Mouse (Mus musculus) intestine, postnatal 0 days (tissue): ENCODE measurements around the gene Rdh16f1. TPM values are rescaled to one million over a fixed set of nuclear protein-coding genes. Genes with fewer than 3 reads are reported as not detected.
"Not testable (repeated sequence)": the region's sequence is repeated elsewhere in the genome, so short reads cannot be mapped to it uniquely, and the experiment has no call there.

ENCODE experiments used
- ATAC-seq: fragments of 200-750 bp; cut with Nextera tagmentation; 2 replicates; pipeline ENCODE4 v1.8.0; 2017; ENCODE audit warnings: mild to moderate bottlenecking, moderate TSS enrichment, moderate library complexity
- H3K27ac ChIP-seq: fragments of 300-500 bp; sonication (generic); 2 replicates; pipeline ENCODE4 v1.5.1; 2014; ENCODE audit warnings: mild to moderate bottlenecking, low read depth, low read length, moderate library complexity
- H3K27me3 ChIP-seq: fragments of 300-500 bp; sonication (generic); replicated peaks from 2 replicates; pipeline ENCODE4 v1.6.1; 2014; ENCODE audit warnings: low read length, mixed read lengths; ENCODE audit not compliant: control insufficient read depth, insufficient read depth
- H3K36me3 ChIP-seq: fragments of 300-500 bp; sonication (generic); 2 replicates; pipeline ENCODE4 v1.6.1; 2014; ENCODE audit warnings: mild to moderate bottlenecking, moderate library complexity; ENCODE audit not compliant: control insufficient read depth, insufficient read depth
- H3K4me1 ChIP-seq: fragments of 300-500 bp; sonication (generic); replicated peaks from 2 replicates; pipeline ENCODE4 v1.6.1; 2014; ENCODE audit warnings: antibody characterized with exemption, low read length, mixed read lengths; ENCODE audit not compliant: control insufficient read depth, insufficient read depth
- H3K4me2 ChIP-seq: fragments of 300-500 bp; sonication (generic); replicated peaks from 2 replicates; pipeline ENCODE4 v1.6.1; 2014; ENCODE audit warnings: low read depth, mild to moderate bottlenecking, moderate library complexity
- H3K4me3 ChIP-seq: fragments of 300-500 bp; sonication (generic); 2 replicates; pipeline ENCODE4 v1.5.1; 2014; ENCODE audit warnings: low read depth, low read length
- H3K9ac ChIP-seq: fragments of 300-500 bp; sonication (generic); 2 replicates; pipeline ENCODE4 v1.6.1; 2014; ENCODE audit warnings: mild to moderate bottlenecking, low read depth, low read length
- H3K9me3 ChIP-seq: fragments of 300-500 bp; sonication (generic); 2 replicates; pipeline ENCODE4 v1.6.1; 2016; ENCODE audit warnings: mixed run types; ENCODE audit not compliant: control insufficient read depth
- CTCF ChIP-seq: sonication (generic); IDR thresholded peaks from 2 replicates; pipeline ENCODE4 v1.5.1; 2016; ENCODE audit warnings: low read depth, mild to moderate bottlenecking, control low read depth, antibody characterized with exemption, moderate library complexity
- WGBS: fragments of 180-500 bp; shearing (Covaris S2); extraction: QIAGEN DNeasy Blood & Tissue Kit; methylation state at CpG from one replicate; pipeline ENCODE4 v1.1.7; 2014; 5-methylcytosine and 5-hydroxymethylcytosine counted together
- polyA plus RNA-seq: library from polyadenylated mRNA; unstranded; fragments of >200 nt; fragmentation: Nextera tagmentation; extraction: Ambion mirVana; gene quantifications from 2 replicates; pipeline ENCODE4 v1.2.1, GENCODE M21; 2015

Rdh16f1 gene
- polyA plus RNA-seq, 1 experiment from 2014 or later: 0.43 TPM

DNA sequence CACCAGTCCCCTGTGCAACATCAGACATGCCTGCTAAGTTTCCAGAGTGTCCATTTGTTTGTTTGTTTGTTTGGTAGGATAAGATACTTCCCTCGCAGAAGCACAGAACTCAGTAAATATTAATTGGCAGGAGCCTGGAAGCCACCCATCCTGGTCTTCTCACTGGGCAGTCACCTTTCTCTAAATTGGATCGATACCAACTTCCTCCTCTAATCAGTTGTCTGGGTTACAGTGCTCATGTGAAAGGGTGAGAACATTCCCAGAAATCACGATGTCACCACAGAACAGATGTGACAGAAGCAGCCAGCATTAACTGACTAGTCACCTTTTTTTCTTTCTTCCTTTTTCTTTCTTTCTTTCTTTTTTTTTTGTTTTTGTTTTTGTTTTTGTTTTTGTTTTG, 4.3 kb upstream of the Rdh16f1 start:
- H3K9ac ChIP-seq: no peak overlapping the region
- H3K4me3 ChIP-seq: no peak overlapping the region
- no peaks in the 10 kb centered on the region for H3K27me3 ChIP-seq
- TF ChIP-seq CTCF: no peak
- no peak for ATAC-seq
- H3K4me2 ChIP-seq: no peak overlapping the region
- no peaks in the 10 kb centered on the region; the same call in 1 of the 2 replicates for H3K4me1 ChIP-seq
- no peaks in the 10 kb centered on the region for H3K9me3 ChIP-seq
- WGBS: 59% methylated on average over 3 of the region's 3 CpGs
- no peaks in the 10 kb centered on the region for H3K36me3 ChIP-seq
- H3K27ac ChIP-seq: no peak overlapping the region

DNA sequence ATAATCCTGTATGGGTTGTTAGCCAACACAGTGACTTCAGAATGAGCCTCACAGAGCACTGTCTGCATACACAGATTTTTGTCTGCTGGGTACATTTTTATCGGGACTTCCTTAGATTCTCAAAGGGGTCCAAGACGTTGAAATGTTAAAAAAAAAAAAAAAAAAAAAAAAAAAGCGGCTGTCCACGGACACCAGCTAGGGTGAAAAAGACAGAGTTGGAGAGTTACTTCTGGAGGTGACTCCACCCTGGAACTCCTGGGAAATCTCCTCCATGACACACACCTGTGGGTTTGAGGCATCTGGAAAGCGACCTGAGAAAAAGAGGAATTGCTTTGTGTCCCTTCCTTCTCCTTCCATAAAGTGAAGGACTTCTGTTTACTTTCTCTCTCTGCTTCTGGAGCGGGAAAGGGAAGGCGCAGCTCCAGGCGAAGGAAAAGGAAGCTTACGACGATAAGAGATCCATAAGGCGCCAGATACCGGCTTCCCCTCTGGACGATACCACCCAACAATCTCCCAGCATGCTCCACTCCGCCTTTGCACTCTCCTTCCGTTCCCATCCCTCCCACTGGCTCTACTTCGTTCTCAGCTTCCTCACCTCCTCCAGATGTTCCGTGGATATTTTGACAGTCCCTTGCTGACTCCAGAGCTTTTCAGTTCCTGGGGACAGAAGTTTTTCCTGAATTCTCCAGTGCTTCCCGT, 3.7 kb upstream of the Rdh16f1 start:
- no peak for ATAC-seq

DNA sequence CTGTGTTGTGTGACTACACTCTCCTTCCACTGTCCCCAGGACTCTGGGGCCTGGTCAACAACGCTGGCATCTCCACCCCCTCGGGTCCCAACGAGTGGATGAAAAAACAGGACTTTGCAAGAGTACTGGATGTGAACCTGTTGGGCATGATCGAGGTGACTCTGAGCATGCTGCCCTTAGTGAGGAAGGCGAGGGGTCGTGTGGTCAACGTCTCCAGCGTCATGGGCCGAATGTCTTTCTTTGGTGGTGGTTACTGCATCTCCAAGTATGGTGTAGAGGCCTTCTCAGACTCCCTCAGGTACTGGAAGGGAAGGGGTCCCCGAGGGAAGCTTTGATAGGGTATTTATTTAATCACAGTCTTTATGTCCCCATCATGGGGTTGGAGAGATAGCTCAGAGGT, 3.3 kb downstream of the Rdh16f1 start:
- not testable (repeated sequence) for H3K9me3 ChIP-seq, H3K4me3 ChIP-seq, ATAC-seq, H3K36me3 ChIP-seq, H3K27ac ChIP-seq, H3K4me1 ChIP-seq, H3K4me2 ChIP-seq, H3K9ac ChIP-seq, H3K27me3 ChIP-seq
- WGBS: 90% methylated on average over 10 of the region's 10 CpGs

More for the DNA sequence above, 3.7 kb upstream of the Rdh16f1 start:
- no peak overlapping the region; the same call in 1 of the 2 replicates for H3K9ac ChIP-seq
- no peaks in the 10 kb centered on the region; the same call in 1 of the 2 replicates for H3K4me1 ChIP-seq
- no peak for TF ChIP-seq CTCF
- H3K4me2 ChIP-seq: peak overlapping the region; percentile 57
- H3K4me3 ChIP-seq: 0 out of 2 replicates have a peak overlapping the region, but pooled peaks have one; percentile 11
- H3K27me3 ChIP-seq: no peaks in the 10 kb centered on the region
- H3K9me3 ChIP-seq: no peaks in the 10 kb centered on the region
- 28% methylated on average over 17 of the region's 18 CpGs for WGBS
- H3K36me3 ChIP-seq: no peaks in the 10 kb centered on the region
- no peak overlapping the region for H3K27ac ChIP-seq

DNA sequence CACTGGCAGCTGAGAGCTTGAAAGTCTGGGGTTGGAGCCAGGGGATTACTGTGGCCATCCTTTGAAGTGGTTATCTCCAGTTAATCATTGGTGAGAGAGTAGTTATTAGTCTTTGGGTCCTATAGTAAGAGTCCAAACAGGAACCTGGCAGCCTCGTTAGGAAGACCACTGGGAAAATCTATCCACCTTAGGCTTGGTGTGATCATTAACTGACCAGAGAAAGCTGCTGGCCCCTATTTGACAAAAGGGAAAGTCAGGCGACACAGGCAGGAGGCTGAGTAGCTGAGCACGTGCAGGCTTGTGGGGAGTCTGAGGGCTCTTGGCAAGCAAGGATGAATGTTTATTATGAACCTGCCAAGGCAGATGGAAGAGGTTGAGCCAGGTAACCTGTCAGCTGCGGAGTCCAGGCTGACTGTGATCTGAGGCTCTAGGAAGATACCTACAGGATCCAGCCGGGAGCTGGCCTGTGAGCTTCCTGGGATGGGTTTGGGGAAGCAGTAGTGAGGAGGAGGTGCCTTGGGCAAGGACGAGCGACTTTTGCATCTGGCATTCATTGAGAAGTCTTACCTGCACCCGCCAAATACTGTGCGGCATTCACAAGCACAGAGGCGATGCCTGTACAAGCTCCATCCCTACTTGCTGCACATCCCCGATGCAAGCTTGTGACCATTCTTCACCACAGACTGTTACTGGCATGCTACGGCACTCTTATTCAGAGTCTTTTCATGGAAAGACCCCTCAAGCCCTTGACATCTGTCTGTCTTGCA, 4.5 kb downstream of the Rdh16f1 start:
- no peak for TF ChIP-seq CTCF
- WGBS: 40% methylated on average over 12 of the region's 12 CpGs
- Histone ChIP-seq H3K4me1 (no peaks in the 10 kb centered on the region), H3K27me3 (no peaks in the 10 kb centered on the region), H3K27ac (no peak overlapping the region), H3K36me3 (no peaks in the 10 kb centered on the region), H3K9me3 (no peaks in the 10 kb centered on the region), H3K4me2 (no peak overlapping the region), H3K4me3 (no peak overlapping the region), H3K9ac (no peak overlapping the region)
- ATAC-seq: peak; percentile 48; the same call in 1 of the 2 replicates

DNA sequence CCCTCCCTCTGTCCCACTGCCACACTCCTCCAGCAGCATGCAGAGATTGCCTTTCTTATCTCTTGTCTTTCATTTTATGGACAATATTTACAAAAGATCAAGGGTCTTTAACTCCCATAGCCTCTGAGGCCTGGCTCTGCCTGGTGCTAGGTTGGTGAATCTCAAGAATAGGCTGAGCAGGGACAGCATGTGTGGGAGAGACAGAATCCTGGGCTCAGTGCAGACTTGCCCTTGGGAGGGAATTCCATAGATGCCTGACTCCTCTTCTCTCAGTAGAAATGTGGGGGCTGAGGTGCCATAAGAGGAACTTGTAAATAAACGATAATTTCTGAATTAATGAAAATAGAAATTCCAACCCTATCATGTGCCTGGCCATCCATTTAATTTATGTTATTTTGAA, 7.0 kb downstream of the Rdh16f1 start:
- Histone ChIP-seq H3K4me2 (no peak overlapping the region), H3K27ac (no peak overlapping the region), H3K36me3 (no peaks in the 10 kb centered on the region), H3K4me3 (no peak overlapping the region), H3K27me3 (no peaks in the 10 kb centered on the region), H3K4me1 (no peaks in the 10 kb centered on the region), H3K9ac (no peak overlapping the region), H3K9me3 (no peaks in the 10 kb centered on the region)
- no peak for TF ChIP-seq CTCF
- WGBS: 76% methylated on average over 1 of the region's 1 CpGs
- ATAC-seq: no peak

DNA sequence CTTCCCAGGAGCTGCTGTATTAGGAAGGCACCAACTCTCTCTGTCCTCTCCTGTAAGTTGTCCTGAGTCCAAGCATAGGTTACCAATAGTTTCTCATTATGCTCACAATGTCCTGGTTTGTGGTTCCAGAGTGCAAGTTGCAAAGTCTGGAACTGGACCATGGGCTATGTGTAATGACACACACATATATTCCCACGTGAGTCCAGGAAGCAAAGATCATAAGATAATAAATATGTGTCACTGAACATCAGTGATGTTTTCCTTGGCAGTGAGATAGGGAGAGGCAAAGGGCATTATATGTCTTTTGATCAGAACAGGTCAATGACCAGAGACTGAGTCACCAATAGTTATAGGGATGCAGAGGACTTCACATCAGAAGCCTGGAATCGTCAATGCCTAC, 16.4 kb downstream of the Rdh16f1 start, which contains the start of gene Rdh9:
TSS of gene Rdh9 (plus strand) at position 376 of the 400 bp plus-strand sequence.
- WGBS: 36% methylated on average over 2 of the region's 2 CpGs
- ATAC-seq: peak; percentile 96
- no peak within 1 kb of the TSS for H3K4me3 ChIP-seq

DNA sequence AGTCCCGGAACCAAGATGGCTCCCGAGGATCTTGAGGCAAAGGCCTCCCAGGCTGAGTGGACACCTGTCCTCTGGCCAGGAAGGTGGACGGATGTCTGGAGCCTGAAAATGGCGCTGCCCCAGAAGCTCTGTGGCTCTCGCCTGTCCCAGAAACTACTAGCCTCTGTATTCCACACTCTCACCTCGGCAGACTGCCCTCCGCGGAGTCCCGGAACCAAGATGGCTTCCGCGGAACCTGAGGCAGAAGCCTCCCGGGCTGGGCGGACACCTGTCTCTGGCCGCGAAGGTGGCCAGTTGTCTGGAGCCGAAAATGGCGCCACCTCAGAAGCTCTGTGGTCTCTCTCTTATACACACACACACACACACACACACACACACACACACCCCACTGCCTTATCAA, 22.7 kb downstream of the Rdh16f1 start:
- 95% methylated on average over 17 of the region's 17 CpGs for WGBS
- H3K4me2 ChIP-seq, H3K4me3 ChIP-seq: not testable (repeated sequence)

More for the DNA sequence above, 16.4 kb downstream of the Rdh16f1 start, which contains the start of gene Rdh9:
- Histone ChIP-seq H3K27me3 (no peaks in the 10 kb centered on the region), H3K9ac (no peak within 1 kb of the TSS), H3K4me2 (no peak within 1 kb of the TSS), H3K4me1 (no peaks in the 10 kb centered on the region), H3K27ac (peak within 1 kb of the TSS; percentile 68), H3K36me3 (no peaks in the 10 kb centered on the region), H3K9me3 (no peaks in the 10 kb centered on the region)
- no peak for TF ChIP-seq CTCF

DNA sequence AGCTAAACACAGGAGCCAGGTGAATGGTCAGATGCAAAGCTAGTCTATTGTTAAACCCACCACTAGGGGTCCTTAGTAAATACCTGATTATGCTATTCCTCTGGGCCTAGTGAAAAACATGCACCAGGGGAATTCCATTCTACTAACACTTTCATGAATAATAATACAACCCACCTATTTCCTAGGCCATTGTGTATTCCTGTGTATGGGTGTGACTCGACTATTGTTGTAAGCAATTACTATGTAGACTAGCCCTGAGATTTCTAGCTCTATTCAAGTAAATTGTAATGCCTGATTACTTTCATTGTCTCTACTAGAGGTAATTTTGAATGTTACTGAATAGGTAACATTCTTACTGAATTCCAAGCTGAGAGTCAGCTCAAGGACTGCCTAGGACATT, 25.8 kb downstream of the Rdh16f1 start:
- not testable (repeated sequence) for H3K36me3 ChIP-seq, H3K9ac ChIP-seq, ATAC-seq, H3K27me3 ChIP-seq, H3K4me3 ChIP-seq, H3K4me1 ChIP-seq, H3K4me2 ChIP-seq, H3K27ac ChIP-seq, H3K9me3 ChIP-seq
- 91% methylated on average over 1 of the region's 1 CpGs for WGBS

More for the DNA sequence above, 22.7 kb downstream of the Rdh16f1 start:
- not testable (repeated sequence) for H3K4me1 ChIP-seq, H3K36me3 ChIP-seq, ATAC-seq, H3K27ac ChIP-seq, H3K9ac ChIP-seq, H3K9me3 ChIP-seq, H3K27me3 ChIP-seq
